Comparison of ENCODE assay signal across 8 mouse cellular contexts in the genomic region with DNA sequence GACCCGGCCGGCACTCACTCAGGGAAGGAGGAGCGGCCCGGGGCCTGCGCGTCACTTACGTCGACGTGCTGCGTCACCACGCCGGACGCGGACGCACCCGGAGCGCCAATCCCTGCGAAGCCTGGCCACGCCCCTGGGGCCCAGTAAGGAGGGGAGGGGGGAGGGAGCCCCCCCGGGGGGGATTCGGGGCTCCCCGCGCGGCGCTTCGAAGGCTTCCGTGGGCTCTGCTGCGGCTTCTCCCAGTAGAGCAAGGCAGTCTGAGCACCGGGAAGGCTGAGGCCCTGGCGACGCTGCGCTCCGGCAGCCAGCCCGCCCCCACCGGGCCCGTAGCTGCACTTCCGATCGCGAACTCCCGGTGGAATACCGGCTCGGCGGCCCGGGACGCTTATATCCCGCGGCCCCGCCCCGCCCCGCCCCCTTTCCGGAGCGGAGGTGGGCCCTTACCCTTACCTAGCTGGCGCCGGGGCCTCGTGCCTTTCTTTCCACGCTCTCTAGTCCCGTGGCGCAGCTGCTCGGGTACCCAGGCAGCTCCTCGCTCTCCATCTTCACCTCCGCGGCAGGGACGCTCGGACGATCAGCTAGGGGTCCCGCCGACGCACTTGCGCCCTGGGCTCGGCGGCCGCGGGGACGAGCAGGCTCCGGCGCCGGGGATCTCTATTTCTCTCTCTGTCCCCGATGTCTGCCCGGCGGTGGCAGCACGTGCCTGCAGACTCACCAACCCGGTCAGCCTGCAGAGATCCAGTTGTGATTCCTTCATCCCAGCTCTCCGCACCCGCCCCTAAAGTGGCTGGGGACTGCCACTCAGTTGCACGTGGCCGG. TPM values are rescaled to one million over a fixed set of nuclear protein-coding genes. Genes with fewer than 3 reads are reported as not detected.
DNase-seq lines count a peak whose midpoint lies in the region; ATAC-seq and TF ChIP-seq lines count a peak whose summit lies in the region.

A gene (minus strand): TSS at position 129 of the 819 bp plus-strand sequence.

- peaks cover 3 to 13% of the 10 kb centered on the region in 2 experiments; a peak in 3 of 4 replicates for H3K4me1 ChIP-seq in MEL (ENCODE audit: control insufficient read depth in 1 of 2, insufficient read depth in 2 of 2, low read length in 2 of 2)
- no peaks in the 10 kb centered on the region for H3K4me1 ChIP-seq in cerebellum, adult 2 months (ENCODE audit: control insufficient read depth, insufficient read depth, low read length)
- H3K4me1 ChIP-seq in forebrain, postnatal 0 days (ENCODE audit: insufficient read depth) = no peaks in the 10 kb centered on the region
- peaks cover 15% of the 10 kb centered on the region for H3K4me1 ChIP-seq in lung, embryonic 16.5 days (replicated peaks; ENCODE audit: control insufficient read depth, insufficient read depth, low read length)

- TF ChIP-seq CTCF in MEL (IDR thresholded peaks at IDR 0.05 in 2 of 3, conservative IDR thresholded peaks at IDR 0.05 in 1 of 3; ENCODE audit: control insufficient read depth in 1 of 3, insufficient read depth in 1 of 3, low read depth in 2 of 3, low read length in 3 of 3, poor library complexity in 1 of 3, severe bottlenecking in 1 of 3) = no peak
- no peak for TF ChIP-seq CTCF in cerebellum, adult 2 months (IDR thresholded peaks at IDR 0.05; ENCODE audit: borderline replicate concordance, insufficient read depth, low read depth, low read length)
- no peak; the same call in 1 of the 2 replicates for TF ChIP-seq CTCF in forebrain, postnatal 0 days (IDR thresholded peaks at IDR 0.05; ENCODE audit: low read depth)

- under 1% methylated on average over 82 of the region's 86 CpGs for WGBS in cerebellum, adult 2 months
- under 1% methylated on average over 73 of the region's 86 CpGs for WGBS in forebrain, postnatal 0 days
- WGBS in lung, embryonic 16.5 days = under 1% methylated on average over 61 of the region's 86 CpGs

- no peaks in the 10 kb centered on the region for H3K27me3 ChIP-seq in MEL (ENCODE audit: control insufficient read depth in 1 of 2, insufficient read depth in 2 of 2, low read length in 2 of 2)
- H3K27me3 ChIP-seq in cerebellum, adult 2 months (ENCODE audit: control insufficient read depth, insufficient read depth, low read length) = no peaks in the 10 kb centered on the region
- H3K27me3 ChIP-seq in forebrain, postnatal 0 days (ENCODE audit: insufficient read depth, low read length) = no peaks in the 10 kb centered on the region
- no peaks in the 10 kb centered on the region for H3K27me3 ChIP-seq in lung, embryonic 16.5 days (ENCODE audit: control insufficient read depth, insufficient read depth, low read depth, low read length)

- H3K4me3 ChIP-seq in MEL (ENCODE audit: control insufficient read depth in 1 of 2, insufficient read depth in 1 of 2, low read depth in 2 of 2, low read length in 2 of 2) = peak within 1 kb of the TSS; percentile 92 to 100
- H3K4me3 ChIP-seq in cerebellum, adult 2 months (replicated peaks; ENCODE audit: insufficient read depth, low read depth, low read length) = peak within 1 kb of the TSS; percentile 91
- peak within 1 kb of the TSS; percentile 90 for H3K4me3 ChIP-seq in forebrain, postnatal 0 days (ENCODE audit: low read depth, low read length)
- H3K4me3 ChIP-seq in lung, embryonic 16.5 days (ENCODE audit: low read length) = peak within 1 kb of the TSS; percentile 88

- peaks cover 33% of the 10 kb centered on the region for H3K79me2 ChIP-seq in MEL (ENCODE audit: control insufficient read depth, insufficient read depth, low read length, poor library complexity)

- TF ChIP-seq POLR2A in MEL (IDR thresholded peaks at IDR 0.05; ENCODE audit: control insufficient read depth in 1 of 2, insufficient read depth in 1 of 2, low read depth in 1 of 2, low read length in 2 of 2, poor library complexity in 1 of 2) = peak; percentile 30 to 72; a peak in 2 of 4 replicates
- 0 out of 2 replicates have a peak, but pooled peaks have one; percentile 46 for TF ChIP-seq POLR2A in cerebellum, adult 2 months (IDR thresholded peaks at IDR 0.05; ENCODE audit: borderline replicate concordance, insufficient read depth, low read length)

- H3K4me2 ChIP-seq in forebrain, postnatal 0 days (ENCODE audit: low read depth) = peak within 1 kb of the TSS; percentile 53
- H3K4me2 ChIP-seq in lung, embryonic 16.5 days (ENCODE audit: low read depth, low read length) = peak within 1 kb of the TSS; percentile 89

- DNase-seq in MEL (ENCODE audit: low read depth, low spot score) = peak; percentile 95
- peak; percentile 93 to 96 for DNase-seq in cerebellum, adult 2 months
- peak; percentile 98 for DNase-seq in forebrain, postnatal 0 days
- peak; percentile 61 for DNase-seq in layer of hippocampus, adult 9-10 months (ENCODE audit: low spot score)
- DNase-seq in ovary, postnatal 10 days (ENCODE audit: low spot score) = peak; percentile 71
- peak; percentile 93 to 94 for DNase-seq in thymus, postnatal 10 days (ENCODE audit: low spot score in 2 of 2)

- no peak for TF ChIP-seq RAD21 in MEL (IDR thresholded peaks at IDR 0.05; ENCODE audit: low read depth, low read length)

- peak; percentile 97 for ATAC-seq in forebrain, postnatal 0 days
- ATAC-seq in hematopoietic stem cell, adult 5-6 weeks (replicated peaks in 1 of 2; ENCODE audit: insufficient read depth in 1 of 2, low FRiP score in 2 of 2, low TSS enrichment in 1 of 2, low read depth in 1 of 2, poor library complexity in 2 of 2, severe bottlenecking in 2 of 2) = peak; percentile 86 to 92
- ATAC-seq in lung, embryonic 16.5 days (ENCODE audit: low read depth) = peak; percentile 98

- peak within 1 kb of the TSS; percentile 96 for H3K27ac ChIP-seq in MEL (ENCODE audit: control insufficient read depth, low read depth, low read length)
- peak within 1 kb of the TSS; percentile 95 for H3K27ac ChIP-seq in cerebellum, adult 2 months (ENCODE audit: insufficient read depth, low read length)
- peak within 1 kb of the TSS; percentile 94 for H3K27ac ChIP-seq in forebrain, postnatal 0 days (ENCODE audit: low read depth, low read length)
- peak within 1 kb of the TSS; percentile 95 for H3K27ac ChIP-seq in lung, embryonic 16.5 days (ENCODE audit: low read length)

- peak within 1 kb of the TSS; percentile 96 for H3K9ac ChIP-seq in MEL (ENCODE audit: control insufficient read depth, low read depth, low read length, poor library complexity, severe bottlenecking)
- peak within 1 kb of the TSS; percentile 90 for H3K9ac ChIP-seq in forebrain, postnatal 0 days
- peak within 1 kb of the TSS; percentile 95 for H3K9ac ChIP-seq in lung, embryonic 16.5 days (ENCODE audit: low read length)

- no peaks in the 10 kb centered on the region for H3K9me3 ChIP-seq in MEL (replicated peaks; ENCODE audit: insufficient read depth, low read length)
- H3K9me3 ChIP-seq in forebrain, postnatal 0 days (ENCODE audit: low read length) = no peaks in the 10 kb centered on the region
- no peaks in the 10 kb centered on the region for H3K9me3 ChIP-seq in lung, embryonic 16.5 days (ENCODE audit: control insufficient read depth, low read length)

- TF ChIP-seq EP300 in MEL (IDR thresholded peaks at IDR 0.05; ENCODE audit: low read depth in 1 of 2, low read length in 2 of 2) = no peak

- H3K36me3 ChIP-seq in MEL (ENCODE audit: control insufficient read depth in 1 of 2, insufficient read depth in 2 of 2, low read length in 2 of 2) = peaks cover 16 to 26% of the 10 kb centered on the region in 2 experiments
- peaks cover 10% of the 10 kb centered on the region for H3K36me3 ChIP-seq in forebrain, postnatal 0 days (ENCODE audit: insufficient read depth)
- H3K36me3 ChIP-seq in lung, embryonic 16.5 days (ENCODE audit: control insufficient read depth, insufficient read depth, low read length) = peaks cover 8% of the 10 kb centered on the region

TF ChIP-seq in MEL, 35 proteins besides CTCF, POLR2A, EP300 and RAD21:
- TF ChIP-seq NELFE (IDR thresholded peaks at IDR 0.05; ENCODE audit: low read depth, low read length) (peak; percentile 82), HCFC1 (IDR thresholded peaks at IDR 0.05; ENCODE audit: low read depth, low read length) (peak; percentile 75), BHLHE40 (IDR thresholded peaks at IDR 0.05; ENCODE audit: borderline replicate concordance, low read depth, low read length) (0 out of 2 replicates have a peak, but pooled peaks have one; percentile 33), MAZ (IDR thresholded peaks at IDR 0.05; ENCODE audit: low read depth, low read length) (peak; percentile 94), ELF1 (IDR thresholded peaks at IDR 0.05; ENCODE audit: low read depth, low read length) (peak; percentile 49; the same call in 1 of the 2 replicates), UBTF (IDR thresholded peaks at IDR 0.05; ENCODE audit: borderline replicate concordance, insufficient read depth, low read depth, low read length) (no peak), TCF12 (IDR thresholded peaks at IDR 0.05; ENCODE audit: low read depth, low read length) (peak; percentile 39; the same call in 1 of the 2 replicates), ETS1 (IDR thresholded peaks at IDR 0.05; ENCODE audit: low read depth, low read length) (no peak), RCOR1 (IDR thresholded peaks at IDR 0.05; ENCODE audit: low read depth, low read length) (no peak), NRF1 (IDR thresholded peaks at IDR 0.05; ENCODE audit: insufficient read depth, low read depth, low read length, poor library complexity, severe bottlenecking) (peak; percentile 60; the same call in 1 of the 2 replicates), POLR2AphosphoS2 (IDR thresholded peaks at IDR 0.05; ENCODE audit: low read length) (peak; percentile 55), ZMIZ1 (IDR thresholded peaks at IDR 0.05; ENCODE audit: low read depth, low read length) (peak; percentile 78; the same call in 1 of the 2 replicates), CHD1 (IDR thresholded peaks at IDR 0.05; ENCODE audit: low read depth, low read length) (0 out of 2 replicates have a peak, but pooled peaks have one; percentile 21), TBP (IDR thresholded peaks at IDR 0.05; ENCODE audit: low read depth, low read length) (peak; percentile 21; the same call in 1 of the 2 replicates)

RNA-seq across cellular contexts. Expression of the gene that starts here (rescaled TPM):
- 40.3 and 45.6 TPM in 2 replicates for total RNA-seq in MEL (2012; rRNA removed)
- 100 to 1,000 TPM; 152 to 250 TPM for polyA plus RNA-seq in MEL (2012; ENCODE audit: insufficient read depth in 1 of 2, insufficient read length in 2 of 2, low read depth in 1 of 2, low replicate concordance in 2 of 2, missing spikeins in 1 of 2)
- polyA plus RNA-seq in cerebellum, adult 2 months (2012; rRNA removed) = 24.5 and 26.1 TPM in 2 replicates
- 46.6 and 56.7 TPM in 2 replicates for total RNA-seq in forebrain, postnatal 0 days (2014; rRNA removed)
- polyA plus RNA-seq in forebrain, postnatal 0 days (2015; fragmentation: Nextera tagmentation; extraction: Ambion mirVana) = 23.1 and 27.7 TPM in 2 replicates
- total RNA-seq in hematopoietic stem cell, adult 5-6 weeks (2017) = 63.1 and 68.4 TPM in 2 replicates
- 31.7 and 33.3 TPM in 2 replicates for polyA plus RNA-seq in lung, embryonic 16.5 days (2015; fragmentation: Nextera tagmentation; extraction: Ambion mirVana)

Comparison
In these comparisons a context has a peak if more than half of its experiments do, and no peak if none do; other contexts are left out.
1. Peak in every context shown above with its lines: DNase-seq, ATAC-seq, H3K4me3 ChIP-seq and H3K27ac ChIP-seq.